ENCODE assay signal across 9 mouse cellular contexts in the genomic region with DNA sequence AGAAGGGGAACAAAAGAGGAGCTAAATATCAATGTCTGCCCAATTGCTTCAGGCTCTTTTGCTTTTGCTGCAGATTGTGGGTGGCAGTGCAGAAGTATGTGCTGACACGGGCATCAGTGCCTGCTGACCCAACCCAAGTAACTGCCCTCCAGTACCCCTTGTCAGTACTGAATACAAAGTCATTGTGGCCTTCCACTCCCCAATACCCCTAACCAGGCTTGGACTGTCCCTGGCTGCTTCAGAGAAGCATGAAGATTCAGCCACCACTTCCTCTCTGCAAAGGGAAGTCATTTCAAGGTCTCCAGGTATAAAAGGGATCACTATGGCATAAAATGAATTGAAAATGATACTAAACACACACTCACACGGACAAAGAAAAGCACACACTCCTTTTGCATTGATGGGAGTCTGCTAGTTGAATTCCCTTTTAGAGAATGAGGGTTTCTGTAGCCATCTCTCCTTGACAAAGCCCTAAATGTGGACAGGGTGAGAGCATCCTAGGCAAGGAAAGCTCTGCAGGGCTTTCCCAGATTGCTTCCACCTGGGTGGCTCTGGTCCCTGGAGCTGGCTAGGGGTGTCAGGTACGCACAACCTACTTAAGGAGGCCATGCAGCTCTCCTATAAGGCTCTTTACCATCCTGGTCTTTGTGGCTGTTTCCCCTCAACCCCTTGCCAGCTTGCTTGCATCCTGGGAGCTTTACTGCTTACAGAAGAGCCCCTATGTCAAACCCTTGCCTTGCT. TPM values are rescaled to one million over a fixed set of nuclear protein-coding genes. Genes with fewer than 3 reads are reported as not detected.
A peak's percentile ranks its signal among the peaks of the same experiment; 100 is the strongest.
DNase-seq lines count a peak whose midpoint lies in the region; ATAC-seq and TF ChIP-seq lines count a peak whose summit lies in the region.
"Had no signal": no experiment of that assay in that cellular context is flagged by ENCODE, and none has a peak within 500 bp of the region (broad histone marks: within the 10 kb centered on the region; RNA-seq: fewer than 3 reads in every experiment).

No protein-coding gene starts in this region.

- no peaks in the 10 kb centered on the region for H3K4me1 ChIP-seq in kidney, adult 2 months (ENCODE audit: control insufficient read depth, insufficient read depth, low read length)
- no peaks in the 10 kb centered on the region for H3K4me1 ChIP-seq in cerebellum, adult 2 months (ENCODE audit: control insufficient read depth, insufficient read depth, low read length)
- no peaks in the 10 kb centered on the region for H3K4me1 ChIP-seq in midbrain, embryonic 14.5 days (ENCODE audit: control insufficient read depth, insufficient read depth, low read length)

- peak overlapping the region; percentile 55 for H3K9ac ChIP-seq in midbrain, embryonic 14.5 days (replicated peaks; ENCODE audit: low read length)

- no peak for TF ChIP-seq CTCF in kidney, adult 2 months (conservative IDR thresholded peaks at IDR 0.05; ENCODE audit: insufficient read depth, insufficient read length, low read depth, low read length)
- no peak for TF ChIP-seq CTCF in cerebellum, adult 2 months (IDR thresholded peaks at IDR 0.05; ENCODE audit: borderline replicate concordance, insufficient read depth, low read depth, low read length)

- H3K4me2 ChIP-seq in midbrain, embryonic 14.5 days (ENCODE audit: low read length) = peak overlapping the region; percentile 57

- no peaks in the 10 kb centered on the region for H3K36me3 ChIP-seq in kidney, adult 2 months (ENCODE audit: control insufficient read depth, insufficient read depth, low read length)
- no peaks in the 10 kb centered on the region for H3K36me3 ChIP-seq in midbrain, embryonic 14.5 days (ENCODE audit: control insufficient read depth, insufficient read depth, low read length)
- H3K36me3 ChIP-seq: G1E had no signal

- 59% methylated on average over 3 of the region's 3 CpGs for WGBS in kidney, adult 2 months
- WGBS in cerebellum, adult 2 months = 4% methylated on average over 3 of the region's 3 CpGs
- WGBS in midbrain, embryonic 14.5 days = 46% methylated on average over 3 of the region's 3 CpGs

- no peak overlapping the region for H3K27ac ChIP-seq in kidney, adult 2 months (ENCODE audit: insufficient read depth, low read depth, low read length)
- peak overlapping the region; percentile 90 for H3K27ac ChIP-seq in cerebellum, adult 2 months (ENCODE audit: insufficient read depth, low read length)
- peak overlapping the region; percentile 77 for H3K27ac ChIP-seq in midbrain, embryonic 14.5 days (replicated peaks; ENCODE audit: low read depth, low read length)

- no peaks in the 10 kb centered on the region for H3K27me3 ChIP-seq in kidney, adult 2 months (replicated peaks; ENCODE audit: control insufficient read depth, insufficient read depth, low read length)
- H3K27me3 ChIP-seq in cerebellum, adult 2 months (ENCODE audit: control insufficient read depth, insufficient read depth, low read length) = no peaks in the 10 kb centered on the region
- H3K27me3 ChIP-seq in midbrain, embryonic 14.5 days (ENCODE audit: control insufficient read depth, insufficient read depth, low read length) = no peaks in the 10 kb centered on the region

- H3K4me3 ChIP-seq in kidney, adult 2 months (ENCODE audit: insufficient read depth, low read depth, low read length) = peak overlapping the region; percentile 56; the same call in 1 of the 2 replicates
- peak overlapping the region; percentile 92 for H3K4me3 ChIP-seq in cerebellum, adult 2 months (replicated peaks; ENCODE audit: insufficient read depth, low read depth, low read length)
- peak overlapping the region; percentile 41 for H3K4me3 ChIP-seq in midbrain, embryonic 14.5 days (replicated peaks; ENCODE audit: low read depth, low read length)

- ATAC-seq in hematopoietic stem cell, adult 5-6 weeks (replicated peaks in 1 of 2; ENCODE audit: insufficient read depth in 1 of 2, low FRiP score in 2 of 2, low TSS enrichment in 1 of 2, low read depth in 1 of 2, poor library complexity in 2 of 2, severe bottlenecking in 2 of 2) = peak; percentile 17 to 36; a peak in 1 of 4 replicates
- ATAC-seq in midbrain, embryonic 14.5 days (ENCODE audit: low FRiP score, low TSS enrichment) = peak; percentile 28

- DNase-seq in kidney, adult 2 months = no peak
- DNase-seq in kidney, postnatal 10 days = no peak
- DNase-seq in cerebellum, adult 2 months = peak; percentile 47 to 48
- peak; percentile 22 for DNase-seq in midbrain, embryonic 14.5 days
- no peak for DNase-seq in layer of hippocampus, adult 9-10 months (ENCODE audit: low spot score)
- DNase-seq in thymus, postnatal 0 days (ENCODE audit: low spot score) = no peak
- no peak for DNase-seq in kidney, adult 8-10 months

- H3K9me3 ChIP-seq in midbrain, embryonic 14.5 days (ENCODE audit: control insufficient read depth, low read length) = no peaks in the 10 kb centered on the region
- H3K9me3 ChIP-seq: G1E had no signal

- no peak for TF ChIP-seq POLR2A in kidney, adult 2 months (IDR thresholded peaks at IDR 0.05; ENCODE audit: low read depth, low read length)
- TF ChIP-seq POLR2A in cerebellum, adult 2 months (IDR thresholded peaks at IDR 0.05; ENCODE audit: borderline replicate concordance, insufficient read depth, low read length) = no peak

RNA-seq across cellular contexts. Expression of a gene that starts 1.1 kb away (rescaled TPM):
- polyA plus RNA-seq in kidney, adult 2 months (2012; rRNA removed) = 2.6 TPM in 2 replicates
- polyA plus RNA-seq in cerebellum, adult 2 months (2012; rRNA removed) = 106 and 114 TPM in 2 replicates
- total RNA-seq in hematopoietic stem cell, adult 5-6 weeks (2017) = 5.3 and 6.9 TPM in 2 replicates
- polyA plus RNA-seq in midbrain, embryonic 14.5 days (2014; fragmentation: Nextera tagmentation; extraction: Ambion mirVana) = 39.4 and 55.1 TPM in 2 replicates
- polyA plus RNA-seq in thymus, postnatal 0 days (2015; fragmentation: Nextera tagmentation; extraction: Ambion mirVana) = 2.2 and 2.3 TPM in 2 replicates
- polyA plus RNA-seq: G1E had no signal

Comparison
In these comparisons a context has a peak if more than half of its experiments do, and no peak if none do; other contexts are left out.
1. DNase-seq: peak in cerebellum, adult 2 months (2 of 2) and midbrain, embryonic 14.5 days (single experiment); none in kidney, adult 2 months (single experiment), kidney, postnatal 10 days (single experiment), layer of hippocampus, adult 9-10 months (single experiment), thymus, postnatal 0 days (single experiment) and kidney, adult 8-10 months (0 of 2).
2. H3K4me3 ChIP-seq: peak in every context shown above with its lines; median percentile 92 in cerebellum, adult 2 months; 56 in kidney, adult 2 months; 41 in midbrain, embryonic 14.5 days.
3. RNA of a gene that starts 1.1 kb away (polyA plus RNA-seq): 106 to 114 TPM in cerebellum, adult 2 months and 39.4 to 55.1 TPM in midbrain, embryonic 14.5 days; 2.6 TPM in kidney, adult 2 months and 2.2 to 2.3 TPM in thymus, postnatal 0 days; every median in the first group is over 10 times any median in the second.